Mouse (Mus musculus): ENCODE measurements at regions not wholly inside any gene's neighbourhood (a gene's known extent, or its start where the extent isn't known, plus 50 kb on each side); places are given as distances from the start of the nearest gene placed in this dataset.

DNA sequence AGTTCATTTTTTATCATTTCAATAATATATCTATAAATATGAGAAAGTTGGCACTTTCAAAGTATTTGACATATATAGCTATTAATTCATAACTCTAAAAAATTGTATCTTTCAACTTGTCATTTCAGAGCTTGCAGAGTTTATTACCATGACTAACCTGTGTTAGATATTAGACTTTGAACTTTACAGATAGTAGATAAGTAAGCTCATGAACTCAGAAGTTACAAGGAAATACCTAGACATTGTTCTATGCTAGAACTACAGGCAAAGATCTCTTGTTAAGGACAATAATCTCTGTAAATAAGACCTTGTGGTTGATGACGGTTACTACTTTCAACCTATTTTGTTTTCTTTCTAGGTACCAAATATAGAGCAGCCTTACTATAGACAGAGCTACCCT, 117.0 kb upstream of the Zeb2 start:
- Histone ChIP-seq H3K9me3 (replicated peaks; ENCODE audit: insufficient read depth, low read length) (no peaks in the 10 kb centered on the region), H3K36me3 (ENCODE audit: control insufficient read depth in 1 of 2, insufficient read depth in 2 of 2, low read length in 2 of 2) (peaks cover 0 to 4% of the 10 kb centered on the region in 2 experiments; a peak in 2 of 4 replicates), H3K4me1 (ENCODE audit: control insufficient read depth in 1 of 2, insufficient read depth in 2 of 2, low read length in 2 of 2) (peaks cover 0 to 13% of the 10 kb centered on the region in 2 experiments; a peak in 2 of 4 replicates), H3K27ac (ENCODE audit: control insufficient read depth, low read depth, low read length) (no peak overlapping the region), H3K27me3 (ENCODE audit: control insufficient read depth in 1 of 2, insufficient read depth in 2 of 2, low read length in 2 of 2) (no peaks in the 10 kb centered on the region), H3K79me2 (ENCODE audit: control insufficient read depth, insufficient read depth, low read length, poor library complexity) (no peaks in the 10 kb centered on the region), H3K9ac (ENCODE audit: control insufficient read depth, low read depth, low read length, poor library complexity, severe bottlenecking) (no peak overlapping the region), H3K4me3 (ENCODE audit: control insufficient read depth in 1 of 2, insufficient read depth in 1 of 2, low read depth in 2 of 2, low read length in 2 of 2) (no peak overlapping the region)
- no peak for DNase-seq (ENCODE audit: low read depth, low spot score)
- TF ChIP-seq TBP (IDR thresholded peaks at IDR 0.05; ENCODE audit: low read depth, low read length) = no peak
- no peak for TF ChIP-seq HCFC1 (IDR thresholded peaks at IDR 0.05; ENCODE audit: low read depth, low read length)
- no peak for TF ChIP-seq RCOR1 (IDR thresholded peaks at IDR 0.05; ENCODE audit: low read depth, low read length)
- TF ChIP-seq ZMIZ1 (IDR thresholded peaks at IDR 0.05; ENCODE audit: low read depth, low read length) = no peak
- no peak for TF ChIP-seq JUND (IDR thresholded peaks at IDR 0.05; ENCODE audit: low read depth, low read length)
- no peak for TF ChIP-seq EP300 (IDR thresholded peaks at IDR 0.05; ENCODE audit: low read depth in 1 of 2, low read length in 2 of 2)
- no peak for TF ChIP-seq MYB (IDR thresholded peaks at IDR 0.05; ENCODE audit: low read depth, low read length)
- no peak for TF ChIP-seq BHLHE40 (IDR thresholded peaks at IDR 0.05; ENCODE audit: borderline replicate concordance, low read depth, low read length)
- TF ChIP-seq POLR2AphosphoS5 (IDR thresholded peaks at IDR 0.05; ENCODE audit: borderline replicate concordance, low read depth, low read length) = no peak
- no peak for TF ChIP-seq MAFK (IDR thresholded peaks at IDR 0.05; ENCODE audit: borderline replicate concordance, low read depth, low read length)
- TF ChIP-seq MAX (IDR thresholded peaks at IDR 0.05; ENCODE audit: low read length) = no peak

DNA sequence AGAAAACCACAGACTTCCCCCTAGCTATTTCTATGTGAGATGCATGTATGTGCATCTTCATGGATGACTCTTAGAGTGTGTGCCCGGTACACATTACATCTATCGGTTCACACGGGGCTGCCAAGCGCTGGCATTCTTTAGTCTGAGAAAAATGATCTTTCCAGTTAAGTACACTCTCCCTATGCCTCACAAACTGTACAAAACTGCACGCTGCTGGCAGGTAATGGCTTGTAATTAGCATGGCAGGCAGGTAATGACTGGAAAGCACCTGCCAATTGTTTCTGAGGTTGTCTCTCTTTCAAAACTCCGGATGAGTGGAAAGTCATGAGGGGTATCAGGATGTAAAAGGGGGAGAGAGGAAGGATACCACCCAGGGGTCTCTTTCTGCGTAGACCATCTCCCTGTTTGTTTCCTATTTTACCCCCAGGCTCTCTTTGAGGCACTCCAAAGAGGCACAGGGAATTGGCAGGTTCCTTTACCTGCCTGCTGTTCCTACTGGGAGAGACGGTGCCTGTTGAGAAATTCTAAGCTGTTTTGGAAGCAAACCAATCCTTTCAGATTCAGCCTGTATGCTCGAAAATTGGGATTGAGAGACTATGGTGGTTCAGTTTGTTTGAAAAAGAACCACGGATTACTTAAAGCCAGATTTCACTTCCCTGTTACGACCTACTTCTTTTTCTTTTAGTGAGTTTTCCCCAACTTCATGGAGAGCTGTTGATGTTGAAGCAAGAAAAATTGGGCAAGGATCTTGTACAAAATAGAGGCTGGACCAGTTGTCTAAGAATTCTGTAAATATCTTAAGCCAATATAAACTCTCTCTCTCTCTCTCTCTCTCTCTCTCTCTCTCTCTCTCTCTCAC, 113.4 kb upstream of the Zeb2 start:
- Histone ChIP-seq H3K79me2 (ENCODE audit: control insufficient read depth, insufficient read depth, low read length, poor library complexity) (no peaks in the 10 kb centered on the region), H3K27ac (ENCODE audit: control insufficient read depth, low read depth, low read length) (no peak overlapping the region), H3K4me1 (ENCODE audit: control insufficient read depth in 1 of 2, insufficient read depth in 2 of 2, low read length in 2 of 2) (peaks cover 0 to 3% of the 10 kb centered on the region in 2 experiments; a peak in 1 of 4 replicates), H3K27me3 (ENCODE audit: control insufficient read depth in 1 of 2, insufficient read depth in 2 of 2, low read length in 2 of 2) (no peaks in the 10 kb centered on the region), H3K4me3 (ENCODE audit: control insufficient read depth in 1 of 2, insufficient read depth in 1 of 2, low read depth in 2 of 2, low read length in 2 of 2) (no peak overlapping the region), H3K9me3 (replicated peaks; ENCODE audit: insufficient read depth, low read length) (no peaks in the 10 kb centered on the region), H3K9ac (ENCODE audit: control insufficient read depth, low read depth, low read length, poor library complexity, severe bottlenecking) (no peak overlapping the region), H3K36me3 (ENCODE audit: control insufficient read depth in 1 of 2, insufficient read depth in 2 of 2, low read length in 2 of 2) (no peaks in the 10 kb centered on the region; a peak in 1 of 4 replicates)
- DNase-seq (ENCODE audit: low read depth, low spot score) = no peak
- TF ChIP-seq MAX (IDR thresholded peaks at IDR 0.05; ENCODE audit: low read length) (no peak), POLR2AphosphoS2 (IDR thresholded peaks at IDR 0.05; ENCODE audit: low read length) (no peak), SMC3 (IDR thresholded peaks at IDR 0.05; ENCODE audit: low read depth, low read length) (no peak), GABPA (IDR thresholded peaks at IDR 0.05; ENCODE audit: low read depth, low read length) (no peak), CTCF (IDR thresholded peaks at IDR 0.05 in 2 of 3, conservative IDR thresholded peaks at IDR 0.05 in 1 of 3; ENCODE audit: control insufficient read depth in 1 of 3, insufficient read depth in 1 of 3, low read depth in 2 of 3, low read length in 3 of 3, poor library complexity in 1 of 3, severe bottlenecking in 1 of 3) (no peak), ZNF384 (IDR thresholded peaks at IDR 0.05; ENCODE audit: low read depth, low read length) (no peak), NELFE (IDR thresholded peaks at IDR 0.05; ENCODE audit: low read depth, low read length) (no peak), UBTF (IDR thresholded peaks at IDR 0.05; ENCODE audit: borderline replicate concordance, insufficient read depth, low read depth, low read length) (no peak), ETS1 (IDR thresholded peaks at IDR 0.05; ENCODE audit: low read depth, low read length) (no peak), EP300 (IDR thresholded peaks at IDR 0.05; ENCODE audit: low read depth in 1 of 2, low read length in 2 of 2) (no peak), MEF2A (IDR thresholded peaks at IDR 0.05; ENCODE audit: extremely low read depth, insufficient replicate concordance, low read depth, low read length, poor library complexity, severe bottlenecking) (no peak), CHD1 (IDR thresholded peaks at IDR 0.05; ENCODE audit: low read depth, low read length) (no peak), JUND (IDR thresholded peaks at IDR 0.05; ENCODE audit: low read depth, low read length) (no peak)
